Mouse (Mus musculus) forebrain, embryonic 14.5 days (tissue): ENCODE data around the gene Ssbp1. TPM values are rescaled to one million over a fixed set of nuclear protein-coding genes. Genes with fewer than 3 reads are reported as not detected.

Experiments used
- ATAC-seq: fragments of 200-750 bp; cut with Nextera tagmentation; 2 replicates; pipeline ENCODE4 v1.8.0; 2017; ENCODE audit warnings: mild to moderate bottlenecking, moderate library complexity
- DNase-seq: peaks from one replicate; pipeline ENCODE4 v3.0.0-alpha.2; 2015; ENCODE audit warnings: low spot score
- H3K27ac ChIP-seq: fragments of 300-500 bp; sonication (generic); 2 replicates; pipeline ENCODE4 v1.5.1; 2014; ENCODE audit warnings: low read depth, mild to moderate bottlenecking, control low read depth, low read length, moderate library complexity
- H3K27me3 ChIP-seq: fragments of 300-500 bp; sonication (generic); replicated peaks from 2 replicates; pipeline ENCODE4 v1.6.1; 2014; ENCODE audit warnings: low read length, control low read depth, mixed read lengths; ENCODE audit not compliant: control insufficient read depth, insufficient read depth
- H3K36me3 ChIP-seq: fragments of 300-500 bp; sonication (generic); 2 replicates; pipeline ENCODE4 v1.6.1; 2014; ENCODE audit warnings: low read length, control low read depth; ENCODE audit not compliant: control insufficient read depth, insufficient read depth
- H3K4me1 ChIP-seq: fragments of 300-500 bp; sonication (generic); 2 replicates; pipeline ENCODE4 v1.6.1; 2014; ENCODE audit warnings: antibody characterized with exemption, low read length, control low read depth; ENCODE audit not compliant: control insufficient read depth, insufficient read depth
- H3K4me2 ChIP-seq: fragments of 300-500 bp; sonication (generic); 2 replicates; pipeline ENCODE4 v1.6.1; 2014; ENCODE audit warnings: mild to moderate bottlenecking, control low read depth, low read length
- H3K4me3 ChIP-seq: fragments of 300-500 bp; sonication (generic); 2 replicates; pipeline ENCODE4 v1.5.1; 2014; ENCODE audit warnings: low read depth, low read length, control low read depth
- H3K9ac ChIP-seq: fragments of 300-500 bp; sonication (generic); 2 replicates; pipeline ENCODE4 v1.6.1; 2014; ENCODE audit warnings: mild to moderate bottlenecking, low read length, control low read depth, moderate library complexity
- H3K9me3 ChIP-seq: fragments of 300-500 bp; sonication (generic); replicated peaks from 2 replicates; pipeline ENCODE4 v1.6.1; 2016; ENCODE audit warnings: low read length, control low read depth, mixed read lengths; ENCODE audit not compliant: control insufficient read depth
- WGBS: fragments of 180-500 bp; shearing (Covaris S2); extraction: QIAGEN DNeasy Blood & Tissue Kit; methylation state at CpG from one replicate; pipeline ENCODE4 v1.1.7; 2014; 5-methylcytosine and 5-hydroxymethylcytosine counted together
- polyA plus RNA-seq: library from polyadenylated mRNA; unstranded; fragments of >200 nt; fragmentation: Nextera tagmentation; extraction: Ambion mirVana; gene quantifications from 2 replicates; pipeline ENCODE4 v1.2.1, GENCODE M21; 2014

Gene Ssbp1
- polyA plus RNA-seq, 1 experiment from 2014 or later = 140 TPM

DNA sequence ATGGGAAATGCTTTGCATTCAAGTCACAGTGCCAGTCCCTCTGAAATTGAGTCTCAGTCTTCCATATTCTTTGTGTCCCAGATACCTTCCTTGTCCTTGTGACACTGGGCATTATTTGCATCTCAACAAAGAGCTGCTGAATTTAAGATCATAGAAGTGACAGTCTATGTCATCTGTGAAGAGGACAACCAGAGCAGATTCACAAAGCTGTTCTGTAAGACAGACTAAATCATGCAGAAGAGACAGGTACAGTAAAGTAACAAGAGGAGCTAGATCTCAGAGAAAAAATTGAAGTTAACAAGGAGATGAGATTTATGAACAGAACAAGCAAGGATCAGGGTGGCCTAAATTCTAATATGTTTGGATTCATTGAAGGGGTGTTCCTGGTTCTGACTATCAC lies 19.8 kb downstream of the Ssbp1 start, which contains the start of gene Tas2r137:
Gene Tas2r137, plus strand, starts transcription at position 301 of the 400 bp plus-strand sequence.
- Histone ChIP-seq H3K4me1 (no peaks in the 10 kb centered on the region), H3K9ac (no peak within 1 kb of the TSS), H3K4me2 (no peak within 1 kb of the TSS), H3K4me3 (no peak within 1 kb of the TSS), H3K9me3 (no peaks in the 10 kb centered on the region), H3K27me3 (no peaks in the 10 kb centered on the region), H3K27ac (no peak within 1 kb of the TSS), H3K36me3 (peaks cover 2% of the 10 kb centered on the region; the same call in 1 of the 2 replicates)
- ATAC-seq (no peak), DNase-seq (no peak)

DNA sequence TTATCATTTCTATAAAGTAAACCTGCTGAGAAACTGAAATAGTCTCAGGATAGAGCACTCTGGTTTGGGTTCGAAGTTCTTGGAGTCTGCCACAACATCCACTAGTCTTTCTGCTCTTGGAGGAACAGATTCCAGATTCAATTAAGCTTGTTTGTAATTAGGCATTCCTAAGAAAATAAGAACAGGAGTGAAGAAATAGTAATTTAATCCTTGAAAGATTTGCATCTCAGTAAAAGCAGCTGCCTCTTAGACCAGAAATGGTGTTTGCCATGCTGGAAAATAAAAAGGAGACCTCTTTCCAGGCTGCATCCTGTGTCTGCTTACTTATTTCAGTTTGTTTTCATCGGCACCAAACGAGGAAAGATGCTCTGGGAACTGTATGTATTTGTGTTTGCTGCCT lies 22.1 kb downstream of the Ssbp1 start, which contains the start of gene Tas2r108:
Gene Tas2r108, plus strand, starts transcription at position 301 of the 400 bp plus-strand sequence.
- no peak within 1 kb of the TSS for H3K4me2 ChIP-seq
- H3K9me3 ChIP-seq = no peaks in the 10 kb centered on the region
- H3K36me3 ChIP-seq = no peaks in the 10 kb centered on the region
- DNase-seq (no peak), ATAC-seq (no peak)
- no peak within 1 kb of the TSS for H3K4me3 ChIP-seq
- no peaks in the 10 kb centered on the region for H3K27me3 ChIP-seq
- H3K9ac ChIP-seq = no peak within 1 kb of the TSS
- no peaks in the 10 kb centered on the region for H3K4me1 ChIP-seq
- WGBS = 93% methylated on average over 3 of the region's 3 CpGs
- no peak within 1 kb of the TSS for H3K27ac ChIP-seq

DNA sequence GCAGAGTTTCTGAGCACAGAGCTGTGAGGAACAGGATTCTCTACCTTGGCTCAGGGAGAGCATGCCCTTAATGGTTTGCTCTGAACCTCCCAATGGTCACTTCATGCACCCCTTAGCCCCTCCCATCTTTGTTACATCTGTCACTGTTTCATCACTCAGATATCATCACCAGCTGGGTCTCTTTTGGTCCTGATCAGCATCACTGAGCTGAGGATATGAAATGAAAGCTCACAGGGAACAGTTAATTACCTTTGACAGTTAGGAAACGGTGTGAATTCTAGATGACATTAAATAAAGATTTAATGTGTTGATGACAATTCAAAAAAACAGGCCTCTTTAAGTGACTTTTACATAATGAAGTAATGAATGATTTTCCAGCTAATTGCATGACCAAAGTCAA lies 48.3 kb downstream of the Ssbp1 start, which contains the start of gene Prss37:
Gene Prss37, minus strand, starts transcription at position 101 of the 400 bp plus-strand sequence.
- no peak for ATAC-seq
- H3K4me1 ChIP-seq = no peaks in the 10 kb centered on the region
- no peaks in the 10 kb centered on the region for H3K36me3 ChIP-seq
- H3K4me3 ChIP-seq = no peak within 1 kb of the TSS
- DNase-seq = no peak
- H3K9me3 ChIP-seq = no peaks in the 10 kb centered on the region
- H3K4me2 ChIP-seq = no peak within 1 kb of the TSS
- no peaks in the 10 kb centered on the region for H3K27me3 ChIP-seq
- WGBS = 76% methylated on average over 1 of the region's 1 CpGs
- H3K9ac ChIP-seq = no peak within 1 kb of the TSS
- H3K27ac ChIP-seq = no peak within 1 kb of the TSS

Other genes starting within 250 kb of the Ssbp1 start
- 49.5 and 56.7 TPM in 2 replicates for gene Agk, start 146.2 kb upstream of the Ssbp1 start, polyA plus RNA-seq
- gene E330009J07Rik, start 35.2 kb upstream of the Ssbp1 start, polyA plus RNA-seq = 35.8 and 38.7 TPM in 2 replicates
- gene Wee2, start 32.3 kb upstream of the Ssbp1 start, polyA plus RNA-seq = 0.07 and 0.23 TPM in 2 replicates
- not detected in 2 replicates for gene Tas2r137, start 19.9 kb downstream of the Ssbp1 start, polyA plus RNA-seq
- not detected in 2 replicates for gene Tas2r108, start 22.2 kb downstream of the Ssbp1 start, polyA plus RNA-seq
- not detected in 2 replicates for gene Prss37, start 48.2 kb downstream of the Ssbp1 start, polyA plus RNA-seq
- gene Olfr461, start 83.7 kb downstream of the Ssbp1 start, polyA plus RNA-seq = not detected in 2 replicates
- gene Olfr460, start 98.1 kb downstream of the Ssbp1 start, polyA plus RNA-seq = 0.12 TPM in 1 of 2 replicates, not detected in the other
- 0.66 and 0.84 TPM in 2 replicates for gene Clec5a, start 114.5 kb downstream of the Ssbp1 start, polyA plus RNA-seq
- not detected in 2 replicates for gene Tas2r138, start 142.0 kb downstream of the Ssbp1 start, polyA plus RNA-seq
- gene Mgam, start 157.5 kb downstream of the Ssbp1 start, polyA plus RNA-seq = 0.17 TPM in 1 of 2 replicates, not detected in the other